Mouse (Mus musculus): Measurements from ENCODE around the gene Catsperd.
"Not testable (repeated sequence)": the region's sequence is repeated elsewhere in the genome, so short reads cannot be mapped to it uniquely, and the experiment has no call there.

Catsperd gene

DNA sequence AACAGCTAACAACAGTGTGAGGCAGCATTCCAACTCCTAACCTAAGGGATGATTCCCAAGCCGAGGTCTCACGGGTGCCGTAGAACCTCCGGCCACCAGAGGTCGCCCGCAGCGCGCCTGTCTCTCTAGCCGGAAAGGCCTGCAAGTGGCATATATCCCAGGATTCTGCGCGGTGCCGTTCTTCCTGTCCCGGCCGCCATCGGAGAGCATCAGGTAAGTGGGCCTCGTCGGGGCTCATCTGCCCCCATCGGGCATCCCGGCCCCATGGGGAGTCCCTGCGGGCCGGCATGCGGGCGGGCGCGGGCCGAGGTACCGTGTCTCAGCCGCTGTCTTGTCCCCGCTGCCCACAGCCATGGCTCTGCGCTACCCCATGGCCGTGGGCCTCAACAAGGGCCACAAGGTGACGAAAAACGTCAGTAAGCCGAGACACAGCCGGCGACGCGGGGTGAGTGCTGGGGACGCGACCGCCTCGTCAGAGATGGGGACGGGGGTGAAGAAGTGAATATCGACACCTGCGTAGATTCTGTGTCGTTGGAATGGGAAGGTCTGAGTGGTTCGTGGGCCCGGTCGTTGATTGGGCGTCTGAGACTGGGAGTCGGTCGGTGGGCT lies 14.6 kb upstream of the Catsperd start, which contains the start of gene Rpl36:
Gene Rpl36, plus strand, starts transcription at position 181 of the 609 bp plus-strand sequence.
- DNase-seq: peak; percentile 95

DNA sequence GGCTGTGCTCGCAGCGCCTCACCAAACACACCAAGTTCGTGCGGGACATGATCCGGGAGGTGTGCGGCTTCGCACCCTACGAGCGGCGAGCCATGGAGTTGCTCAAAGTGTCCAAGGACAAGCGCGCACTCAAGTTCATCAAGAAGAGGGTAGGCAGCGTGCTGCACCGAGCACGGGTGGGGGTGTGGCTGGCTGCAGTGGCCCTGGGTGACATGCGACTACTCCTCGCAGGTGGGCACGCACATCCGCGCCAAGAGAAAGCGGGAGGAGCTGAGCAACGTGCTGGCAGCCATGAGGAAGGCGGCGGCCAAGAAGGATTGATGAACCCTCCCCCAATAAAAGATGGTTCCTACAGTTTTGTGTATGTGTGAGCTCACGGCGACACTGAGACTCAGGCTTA lies 14.1 kb upstream of the Catsperd start:
- DNase-seq: not testable (repeated sequence)

DNA sequence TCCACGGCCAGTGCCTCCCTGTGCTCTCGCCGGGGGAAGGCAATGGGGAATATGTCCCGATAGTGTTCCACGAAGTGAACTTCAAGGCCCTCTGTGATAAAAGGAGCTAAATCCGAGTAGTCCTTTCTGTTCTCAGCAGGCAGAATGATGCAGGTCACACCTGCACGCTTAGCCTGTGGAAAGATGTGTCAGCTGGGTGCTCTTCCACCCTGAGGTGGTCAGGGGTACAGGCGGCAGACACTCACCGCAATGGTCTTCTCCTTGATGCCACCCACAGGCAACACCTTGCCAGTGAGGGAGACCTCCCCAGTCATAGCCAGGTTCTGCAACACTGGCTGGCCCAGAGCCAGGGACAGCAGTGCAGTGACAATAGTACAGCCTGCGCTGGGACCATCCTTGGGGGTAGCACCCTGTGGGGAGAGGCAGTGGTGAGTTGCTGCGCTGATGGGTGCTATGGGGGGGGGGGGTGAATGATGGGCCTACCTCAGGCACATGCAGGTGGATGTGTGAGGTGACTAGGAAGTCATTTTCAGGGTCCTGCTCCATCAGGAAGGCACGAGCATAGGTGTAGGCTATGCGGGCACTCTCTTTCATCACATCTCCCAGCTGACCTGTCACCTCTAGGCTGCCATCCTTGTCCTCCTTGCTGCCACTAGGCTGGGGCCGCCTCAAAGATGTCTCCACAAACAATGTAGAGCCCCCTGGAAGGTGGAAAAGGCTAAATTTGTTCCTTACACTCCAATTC lies 13.4 kb upstream of the Catsperd start:
- no peak for DNase-seq

DNA sequence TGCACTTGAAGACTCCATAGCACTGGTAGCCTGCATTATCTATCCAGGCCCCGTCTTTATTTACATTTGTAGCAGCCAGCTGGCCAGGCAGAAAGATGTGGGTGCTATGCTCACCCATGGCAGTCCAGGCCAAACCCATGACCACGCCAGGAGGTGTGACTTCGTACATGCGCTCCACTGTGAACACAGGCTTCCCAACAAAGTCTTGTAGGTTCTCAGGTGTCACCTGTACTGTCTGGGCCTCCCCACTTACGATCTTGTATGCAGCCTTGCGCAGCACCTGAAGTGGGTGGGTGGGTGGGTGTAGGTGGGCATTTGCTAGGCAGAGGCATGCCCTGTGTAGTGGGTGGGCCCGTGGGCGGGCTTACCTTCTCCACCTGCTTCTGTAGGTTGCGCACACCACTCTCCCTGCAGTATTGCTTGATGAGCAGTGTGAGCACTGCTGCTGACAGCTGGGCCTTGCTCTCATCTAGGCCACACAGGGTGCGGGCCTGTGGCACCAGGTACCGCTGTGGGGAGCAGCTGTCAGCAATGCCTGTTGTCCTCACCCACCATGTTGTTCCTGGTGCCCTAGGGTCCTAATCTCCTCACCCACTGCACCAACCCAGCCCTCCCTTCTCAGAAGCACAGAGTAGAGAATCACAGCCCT lies 12.7 kb upstream of the Catsperd start:
- DNase-seq: no peak

DNA sequence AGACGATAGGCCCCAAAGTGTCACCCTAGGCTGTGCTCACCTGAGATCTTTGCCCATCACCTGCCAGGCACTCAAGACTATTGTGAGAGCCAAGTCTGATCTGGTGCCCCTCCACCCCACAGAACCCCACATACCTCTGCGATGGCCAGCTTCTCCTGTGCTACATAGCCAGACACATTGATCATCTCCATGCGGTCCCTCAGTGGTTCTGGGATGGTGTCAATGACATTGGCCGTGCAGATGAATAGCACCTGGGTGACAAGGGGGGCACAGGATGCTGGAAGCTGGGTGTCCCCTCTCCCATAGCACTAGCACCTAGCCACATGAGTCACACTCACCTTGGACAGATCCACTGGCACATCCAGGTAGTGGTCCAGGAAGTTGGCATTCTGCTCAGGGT lies 12.2 kb upstream of the Catsperd start:
- no peak for DNase-seq

DNA sequence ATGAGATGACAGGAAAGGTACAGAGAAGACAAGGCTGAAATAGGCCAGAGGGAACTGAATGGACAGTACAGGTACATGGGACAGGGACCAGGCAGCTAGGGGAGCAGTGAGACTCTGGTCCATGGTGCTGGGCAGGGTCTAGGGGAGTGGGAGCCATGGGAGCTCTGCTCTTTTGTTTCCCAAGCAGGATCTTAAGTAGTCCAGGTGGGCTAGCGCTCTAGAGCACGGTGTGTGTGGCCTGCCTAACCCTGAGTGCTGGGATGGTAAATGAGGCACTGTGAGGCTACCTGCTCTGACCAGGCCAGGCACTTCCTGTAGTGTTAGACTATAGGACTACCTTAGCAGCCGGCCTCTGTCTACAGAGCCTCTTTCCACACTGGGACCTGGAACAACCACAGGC lies 11.2 kb upstream of the Catsperd start:
- DNase-seq: no peak

DNA sequence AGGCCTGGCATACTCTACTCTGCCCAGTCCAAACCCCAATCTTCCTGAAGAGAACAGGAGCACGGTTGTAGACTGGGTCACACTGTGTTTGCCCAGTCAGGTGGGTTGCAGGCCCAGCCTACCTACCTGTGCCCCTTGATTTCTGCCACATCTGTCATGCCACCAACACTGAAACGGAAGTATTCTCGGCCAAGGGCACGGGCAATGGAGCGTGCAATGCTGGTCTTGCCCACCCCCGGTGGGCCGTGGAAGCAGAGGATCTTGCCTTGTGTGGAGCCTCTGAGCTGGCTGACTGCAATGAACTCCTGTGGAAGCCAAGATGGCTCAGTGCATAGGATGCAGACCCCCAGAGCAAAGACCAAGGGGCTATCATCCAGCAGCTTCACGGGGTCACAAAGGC lies 10.3 kb upstream of the Catsperd start:
- DNase-seq: no peak

DNA sequence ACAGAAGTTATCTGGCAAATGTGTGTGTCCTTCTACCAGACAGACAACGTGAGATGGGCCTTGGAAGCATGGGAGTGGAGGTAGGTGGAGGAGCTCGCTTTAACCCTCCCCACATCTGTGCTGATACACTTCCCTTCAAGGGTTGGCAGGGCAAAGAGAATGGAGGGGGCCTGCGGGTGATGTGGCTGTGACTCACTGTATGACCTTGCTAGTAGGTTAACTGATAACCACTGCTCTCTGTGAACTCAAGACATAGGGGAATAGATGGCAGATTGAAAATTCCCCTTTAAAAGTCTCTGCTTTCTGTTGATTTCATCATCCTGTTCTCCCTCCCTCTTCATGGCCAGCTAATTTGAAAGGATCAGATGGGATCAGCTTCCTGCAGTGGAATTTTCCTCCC lies 2.4 kb upstream of the Catsperd start:
- DNase-seq: no peak

DNA sequence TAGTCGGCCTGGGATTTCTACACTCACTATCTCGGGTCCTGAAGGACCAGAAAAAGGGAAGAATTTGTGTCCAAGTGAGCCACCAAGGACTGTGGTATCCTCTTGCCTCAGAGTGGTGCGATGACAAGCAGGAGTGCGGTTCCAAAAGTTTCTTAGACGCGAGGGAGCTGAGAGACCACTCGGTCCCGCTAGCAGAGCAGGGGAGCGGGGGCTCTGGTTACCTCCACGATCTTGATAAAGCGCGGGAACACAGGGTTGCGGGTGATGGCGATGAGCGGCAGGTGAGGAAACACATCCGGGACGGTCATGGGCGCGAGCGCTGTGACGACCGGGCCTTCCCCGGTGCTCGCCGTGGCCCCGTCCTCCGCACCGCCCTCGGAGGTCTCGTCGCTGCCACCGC lies 1.7 kb upstream of the Catsperd start:
- DNase-seq: no peak

DNA sequence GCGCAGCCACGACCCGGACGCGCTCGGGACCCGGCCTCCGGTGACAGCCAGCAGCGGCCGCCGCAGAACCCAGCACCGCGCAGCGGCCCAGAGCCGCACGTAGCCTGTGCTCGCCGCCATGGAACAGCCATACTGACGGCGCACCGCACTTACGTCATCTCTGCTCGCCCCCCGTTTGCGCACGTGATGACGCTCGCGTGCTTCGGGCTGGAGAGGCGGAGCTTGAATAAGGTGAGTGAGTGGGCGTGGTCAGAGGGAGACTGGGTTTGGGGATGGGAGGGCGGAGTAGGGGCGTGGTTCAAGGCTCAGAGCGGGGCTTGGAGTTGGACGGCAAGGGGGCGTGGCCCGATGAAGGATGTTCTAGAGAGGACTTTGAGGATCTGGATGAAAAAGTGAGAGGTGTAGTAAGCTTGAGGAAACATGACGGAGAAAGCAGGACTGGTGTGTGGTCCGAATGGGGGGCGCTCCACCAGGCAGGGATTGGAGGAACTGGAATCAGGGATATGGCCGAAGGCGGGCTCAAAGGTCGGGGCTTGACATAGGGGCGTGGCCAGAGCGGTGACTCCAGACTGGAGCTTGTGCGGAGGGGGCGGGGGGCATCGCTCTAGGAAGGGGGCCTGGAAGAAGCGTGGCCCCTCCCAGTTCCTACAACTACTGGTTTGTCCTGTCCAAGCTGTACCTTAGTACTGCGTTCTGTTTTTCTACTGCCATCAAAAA lies 1.0 kb upstream of the Catsperd start, which contains the start of gene Lonp1:
Gene Lonp1, minus strand, starts transcription at position 134 of the 717 bp plus-strand sequence.
- DNase-seq: peak; percentile 97

DNA sequence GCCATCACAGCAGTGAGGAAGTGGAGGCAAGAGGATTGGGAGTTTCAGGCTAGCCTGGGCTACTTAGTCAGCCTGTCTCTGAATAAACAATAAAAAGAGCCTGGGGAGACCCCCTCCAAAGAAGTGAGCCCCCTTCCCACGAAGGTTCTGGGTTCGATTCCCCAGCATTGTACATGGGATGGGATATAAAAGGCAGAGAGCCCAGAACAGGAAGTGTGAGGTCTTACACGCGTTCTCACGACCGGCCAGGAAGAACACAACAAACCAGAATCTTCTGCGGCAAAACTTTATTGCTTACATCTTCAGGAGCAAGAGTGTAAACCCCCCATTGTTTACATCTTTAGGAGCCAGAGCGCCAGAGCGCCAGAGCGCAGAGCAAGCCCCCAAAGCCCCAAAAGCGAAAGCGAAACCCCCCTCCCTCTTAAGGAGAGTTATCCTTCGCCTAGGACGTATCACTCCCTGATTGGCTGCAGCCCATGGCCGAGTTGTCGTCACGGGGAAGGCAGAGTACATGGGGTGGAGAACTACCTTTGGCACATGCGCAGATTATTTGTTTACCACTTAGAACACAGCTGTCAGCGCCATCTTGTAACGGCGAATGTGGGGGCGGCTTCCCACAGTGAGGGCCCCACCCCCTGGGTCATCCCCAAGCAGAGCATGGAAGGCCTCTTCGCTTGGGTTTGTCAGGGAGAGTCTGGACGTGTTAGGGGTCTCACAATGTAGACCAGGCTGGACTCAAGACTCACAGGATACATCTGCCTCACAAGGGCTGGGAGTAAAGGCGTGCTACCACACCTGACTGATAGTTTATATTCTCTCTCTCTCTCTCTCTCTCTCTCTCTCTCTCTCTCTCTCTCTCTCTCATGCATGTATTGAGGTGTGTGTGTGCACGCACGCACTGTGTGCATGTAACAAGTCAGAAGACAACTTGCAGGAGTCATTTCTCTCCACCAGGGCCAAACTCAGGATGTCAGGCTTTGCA lies 2.1 kb downstream of the Catsperd start:
- DNase-seq: not testable (repeated sequence)

DNA sequence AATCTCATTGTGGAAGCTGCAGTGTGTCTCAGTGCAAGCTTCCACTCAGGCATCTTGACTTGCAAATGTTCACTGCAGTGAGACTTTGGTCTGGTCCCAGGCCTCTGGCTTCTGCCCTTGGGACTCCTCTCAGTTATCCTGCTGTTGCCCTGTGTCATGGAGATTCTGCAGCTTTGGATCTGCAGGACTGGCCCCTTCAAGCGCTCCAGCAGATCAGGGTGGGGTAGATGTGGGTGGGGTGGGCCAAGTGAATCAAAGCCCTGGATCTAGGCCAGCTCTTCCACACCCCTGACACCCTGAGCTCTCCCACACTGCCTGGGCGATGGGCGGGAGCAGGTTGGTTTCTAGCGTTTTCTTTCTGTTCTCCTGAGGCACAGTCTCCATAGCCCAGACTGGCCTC lies 3.9 kb downstream of the Catsperd start:
- no peak for DNase-seq

DNA sequence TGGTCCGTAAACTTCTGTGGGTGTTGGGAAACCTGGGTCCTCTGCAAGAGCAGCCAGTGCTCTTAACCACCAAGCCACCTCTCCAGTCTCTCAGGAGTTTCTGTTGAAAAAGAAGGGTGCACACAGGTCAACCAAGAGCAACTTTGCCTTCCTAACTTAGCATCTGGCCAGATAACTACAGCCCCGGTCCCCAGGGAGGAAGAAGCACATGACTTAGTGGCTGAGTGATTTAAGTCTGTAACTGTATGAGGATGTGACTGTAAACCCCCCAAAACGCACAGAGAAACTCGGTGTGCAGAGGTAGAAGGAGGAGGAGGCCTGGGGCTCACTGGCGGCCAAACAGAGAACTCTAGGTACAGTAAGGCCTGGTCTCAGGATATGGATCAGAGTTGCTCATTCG lies 6.1 kb downstream of the Catsperd start:
- DNase-seq: no peak

DNA sequence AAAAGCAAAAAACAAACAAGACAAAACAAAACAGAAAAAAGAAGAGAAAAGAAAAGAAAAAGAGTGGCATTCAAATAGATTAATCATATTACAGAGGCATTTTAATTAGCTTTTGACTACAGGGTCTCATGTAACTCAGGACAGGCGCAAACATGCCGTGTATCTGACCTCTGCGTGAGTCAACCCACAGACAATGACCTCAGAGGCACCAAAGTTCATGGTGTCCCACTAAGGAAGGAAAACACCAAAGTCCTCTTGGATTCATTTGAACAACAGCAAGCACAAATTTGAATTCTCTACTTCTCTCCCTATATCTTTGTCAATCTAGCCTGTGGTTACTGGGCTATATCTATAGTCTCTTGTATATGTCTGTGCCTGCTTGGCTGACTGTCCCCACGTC lies 15.3 kb downstream of the Catsperd start:
- DNase-seq: no peak

DNA sequence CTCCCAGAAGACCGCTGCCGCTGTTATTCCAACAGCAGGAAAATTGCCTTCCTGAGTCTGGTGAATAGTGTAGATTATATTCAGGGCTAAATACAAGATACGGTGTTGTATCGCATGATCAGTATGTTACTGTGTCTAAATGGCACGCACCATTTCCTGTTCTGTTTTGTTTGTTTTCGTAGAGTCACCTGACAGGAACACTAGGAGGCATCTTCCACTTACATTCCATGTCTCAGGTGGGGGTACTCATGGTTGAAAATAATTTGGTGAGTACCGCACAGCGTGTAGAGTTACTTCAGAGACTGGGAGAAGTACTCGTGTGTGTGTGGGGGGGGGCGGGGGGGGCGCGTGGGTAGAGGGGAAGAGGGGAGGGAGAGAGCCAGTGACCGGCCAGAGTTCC lies 19.6 kb downstream of the Catsperd start:
- no peak for DNase-seq

DNA sequence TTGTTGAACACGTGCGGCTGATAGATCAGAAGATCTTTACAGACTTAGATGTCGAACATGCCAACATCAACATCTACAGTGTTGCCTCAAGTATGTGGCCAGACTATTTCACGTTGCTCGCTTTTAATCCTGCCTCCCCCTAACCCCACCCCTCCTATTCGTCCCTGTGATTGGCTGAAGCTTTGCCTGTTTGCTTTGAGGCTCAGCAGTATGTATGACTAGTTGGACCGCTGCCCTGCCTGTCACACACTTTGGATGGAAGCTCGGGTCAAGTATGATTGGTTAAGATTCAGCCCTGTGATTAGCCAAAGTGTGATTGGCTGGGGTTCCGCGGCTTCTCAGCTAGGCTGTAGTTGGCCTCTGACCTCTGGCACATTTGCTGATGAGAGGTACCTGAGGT lies 23.9 kb downstream of the Catsperd start:
- peak; percentile 60 for DNase-seq

DNA sequence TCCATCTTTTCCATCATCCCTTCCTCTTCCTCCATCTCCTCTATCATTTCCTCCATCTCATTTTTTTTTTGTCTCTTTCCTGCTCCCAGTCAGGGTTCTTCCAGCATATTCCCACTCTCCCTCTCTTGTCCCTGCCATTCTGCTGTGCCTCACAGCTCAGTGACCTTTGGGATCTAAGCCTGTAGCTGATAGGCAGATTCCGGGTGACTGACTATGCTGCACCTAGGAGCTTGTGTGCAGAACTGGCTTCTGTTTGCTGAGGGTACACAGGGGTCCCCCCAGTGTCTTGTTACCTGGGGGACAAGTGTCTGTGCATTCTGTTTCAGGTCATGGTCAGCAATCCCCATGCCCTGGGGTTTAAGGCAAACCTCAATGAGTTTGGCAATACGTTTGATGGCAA lies 26.8 kb downstream of the Catsperd start:
- DNase-seq: no peak

DNA sequence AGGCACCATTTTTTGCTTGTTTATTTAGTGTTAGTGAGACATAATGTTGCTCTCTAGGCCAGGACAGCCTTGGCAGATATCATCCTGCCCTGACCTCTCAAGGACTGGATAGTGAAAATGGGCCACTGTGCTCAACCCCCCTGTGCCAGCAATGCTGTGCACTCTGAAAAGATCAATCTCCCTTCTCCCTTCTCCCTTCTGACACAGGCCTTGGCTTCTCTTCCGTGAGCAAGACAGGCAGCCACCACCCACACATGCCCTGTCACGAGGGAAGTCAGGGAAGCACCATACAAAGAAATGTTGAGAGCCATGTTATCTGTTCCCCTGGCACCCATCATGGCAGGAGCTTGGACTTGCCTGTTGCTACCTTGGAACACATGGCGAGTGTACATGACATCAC lies 27.4 kb downstream of the Catsperd start:
- DNase-seq: no peak

DNA sequence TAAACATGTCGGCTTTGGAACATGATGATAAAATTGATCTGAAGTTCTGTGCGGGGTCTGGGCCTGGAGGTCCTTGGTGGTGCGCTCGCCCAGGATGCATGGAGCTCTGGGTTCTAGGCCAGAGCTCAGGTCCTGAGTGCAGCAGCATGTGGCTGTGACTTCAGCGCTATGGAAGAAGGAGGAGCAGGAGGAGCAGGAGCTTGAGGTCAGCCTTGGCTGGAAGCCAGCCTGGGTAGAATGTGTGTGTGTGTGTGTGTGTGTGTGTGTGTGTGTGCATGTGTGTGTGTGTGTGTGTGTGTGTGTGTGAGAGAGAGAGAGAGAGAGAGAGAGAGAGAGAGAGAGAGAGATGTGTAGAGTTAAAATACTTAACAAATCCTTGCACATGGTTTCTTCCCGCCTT lies 28.2 kb downstream of the Catsperd start:
- DNase-seq: no peak

DNA sequence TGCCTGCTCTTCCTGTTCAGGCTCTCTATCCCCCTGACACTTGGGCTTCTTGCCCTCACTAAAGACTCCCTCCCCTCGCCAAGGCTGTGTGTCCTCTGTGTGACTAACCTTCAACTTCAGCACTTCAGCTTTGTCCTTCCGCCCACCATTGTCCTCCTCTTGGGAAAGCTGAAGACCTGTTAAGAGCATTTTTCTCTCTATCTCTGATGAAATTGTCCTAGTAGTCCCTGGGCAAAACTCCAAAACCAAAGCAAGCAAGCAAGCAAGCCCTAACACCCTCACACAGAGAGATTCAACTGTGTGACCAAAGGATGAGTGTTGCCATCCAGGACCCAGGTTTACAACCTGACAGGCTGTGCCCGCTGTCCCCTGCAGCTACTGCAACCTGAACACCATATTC lies 35.7 kb downstream of the Catsperd start:
- no peak for DNase-seq

DNA sequence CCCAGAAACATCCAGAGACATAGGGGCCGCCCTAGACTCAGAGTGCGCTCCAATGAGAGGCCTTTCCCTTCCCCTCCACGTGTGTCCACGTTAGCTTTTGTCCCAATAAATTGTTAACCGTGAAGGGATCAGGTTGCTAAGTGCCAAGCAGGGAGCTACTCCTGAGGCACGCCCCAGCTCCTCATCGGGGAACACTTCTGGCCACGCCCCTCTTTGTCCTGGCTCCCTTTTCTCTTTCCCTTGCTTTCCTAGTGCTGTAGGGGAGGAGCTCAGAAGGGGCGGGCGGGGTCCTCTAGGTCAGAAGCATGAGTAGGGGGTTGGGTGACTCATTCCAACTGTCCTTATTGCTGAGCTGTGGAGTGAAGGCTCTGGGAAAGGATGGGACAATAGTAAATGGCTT lies 36.4 kb downstream of the Catsperd start:
- no peak for DNase-seq

DNA sequence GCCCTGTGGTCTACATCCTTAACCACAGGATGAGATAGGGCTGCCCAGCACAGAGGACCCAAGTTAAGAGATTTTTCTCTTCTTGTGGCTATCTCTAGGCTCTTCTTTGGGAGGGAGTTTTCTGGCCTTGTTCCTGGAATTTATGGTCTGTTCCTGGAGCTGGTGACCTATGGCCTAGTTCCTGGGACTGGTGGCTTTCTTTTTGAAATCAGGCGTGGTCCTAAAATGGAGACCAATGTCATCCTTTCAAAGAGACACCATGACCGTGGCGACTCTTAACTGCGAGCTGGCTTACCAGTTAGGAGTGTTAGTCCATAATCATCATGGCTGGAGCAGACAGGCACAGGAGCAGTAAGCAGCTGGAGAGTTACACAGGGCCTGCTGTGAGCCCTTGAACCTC lies 38.4 kb downstream of the Catsperd start:
- no peak for DNase-seq
